Mouse (Mus musculus) ZHBTc4 (cell line): ENCODE measurements around the gene Gal3st2b.
"Not testable (repeated sequence)": the region's sequence is repeated elsewhere in the genome, so short reads cannot be mapped to it uniquely, and the experiment has no call there.

Experiments used
- DNase-seq: peaks from one replicate; pipeline ENCODE4 v3.0.0-alpha.2; 2011; ENCODE audit warnings: low read depth, low spot score

Gene Gal3st2b

GRCm38 (mm10) chr1:93918011-93918410 lies at the start of gene Gal3st2b:
Gene Gal3st2b, plus strand, starts transcription at chr1:93918311.
- DNase-seq = not testable (repeated sequence)

- not testable (repeated sequence) for DNase-seq
Measured at GRCm38 (mm10) chr1:93871594-93872105, 46.5 kb upstream of the Gal3st2b start.

- not testable (repeated sequence) for DNase-seq
Measured at GRCm38 (mm10) chr1:93874405-93874804, 43.7 kb upstream of the Gal3st2b start.

GRCm38 (mm10) chr1:93881778-93882177 lies 36.3 kb upstream of the Gal3st2b start:
- DNase-seq = not testable (repeated sequence)

- peak; percentile 26 for DNase-seq
Measured at GRCm38 (mm10) chr1:93890936-93891335, 27.2 kb upstream of the Gal3st2b start.

GRCm38 (mm10) chr1:93897395-93897794 lies 20.7 kb upstream of the Gal3st2b start:
- DNase-seq = not testable (repeated sequence)

GRCm38 (mm10) chr1:93901291-93901690 lies 16.8 kb upstream of the Gal3st2b start:
- DNase-seq = not testable (repeated sequence)

- DNase-seq = not testable (repeated sequence)
Measured at GRCm38 (mm10) chr1:93906690-93907089, 11.4 kb upstream of the Gal3st2b start.

GRCm38 (mm10) chr1:93908977-93909586 lies 9.0 kb upstream of the Gal3st2b start:
- DNase-seq = not testable (repeated sequence)

- not testable (repeated sequence) for DNase-seq
Measured at GRCm38 (mm10) chr1:93911877-93912276, 6.2 kb upstream of the Gal3st2b start.

GRCm38 (mm10) chr1:93917160-93917559 lies 951 bp upstream of the Gal3st2b start:
- not testable (repeated sequence) for DNase-seq

- DNase-seq = not testable (repeated sequence)
Measured at GRCm38 (mm10) chr1:93918775-93919174, 664 bp downstream of the Gal3st2b start.

GRCm38 (mm10) chr1:93919321-93919720 lies 1.2 kb downstream of the Gal3st2b start:
- not testable (repeated sequence) for DNase-seq

GRCm38 (mm10) chr1:93922609-93923008 lies 4.5 kb downstream of the Gal3st2b start:
- DNase-seq = not testable (repeated sequence)

GRCm38 (mm10) chr1:93923098-93923497 lies 5.0 kb downstream of the Gal3st2b start:
- not testable (repeated sequence) for DNase-seq

- not testable (repeated sequence) for DNase-seq
Measured at GRCm38 (mm10) chr1:93935378-93935777, 17.3 kb downstream of the Gal3st2b start.

- DNase-seq = not testable (repeated sequence)
Measured at GRCm38 (mm10) chr1:93937807-93938206, 19.7 kb downstream of the Gal3st2b start.

GRCm38 (mm10) chr1:93938415-93938814 lies 20.3 kb downstream of the Gal3st2b start:
- DNase-seq = not testable (repeated sequence)

GRCm38 (mm10) chr1:93949087-93949486 lies 31.0 kb downstream of the Gal3st2b start:
- not testable (repeated sequence) for DNase-seq

- DNase-seq = not testable (repeated sequence)
Measured at GRCm38 (mm10) chr1:93966489-93966888, 48.4 kb downstream of the Gal3st2b start.

- not testable (repeated sequence) for DNase-seq
Measured at GRCm38 (mm10) chr1:93970380-93970779, 52.3 kb downstream of the Gal3st2b start.

GRCm38 (mm10) chr1:93970797-93971196 lies 52.7 kb downstream of the Gal3st2b start:
- DNase-seq = not testable (repeated sequence)

GRCm38 (mm10) chr1:93975764-93976163 lies 57.7 kb downstream of the Gal3st2b start:
- DNase-seq = not testable (repeated sequence)
